Mouse (Mus musculus) olfactory bulb, adult 2 months (tissue): ENCODE measurements at regions not wholly inside any gene's neighbourhood (a gene's known extent, or its start where the extent isn't known, plus 50 kb on each side); places are given as distances from the start of the nearest gene placed in this dataset.

Experiments
- H3K27ac ChIP-seq: fragments of 200-500 bp; 2 replicates; pipeline ENCODE4 v1.5.1; 2012; ENCODE audit warnings: low read depth, low read length; ENCODE audit not compliant: insufficient read depth
- H3K4me1 ChIP-seq: fragments of 200-500 bp; 2 replicates; pipeline ENCODE4 v1.6.1; 2012; ENCODE audit warnings: low read length; ENCODE audit not compliant: control insufficient read depth, insufficient read depth
- H3K4me3 ChIP-seq: fragments of 200-500 bp; 2 replicates; pipeline ENCODE4 v1.5.1; 2012; ENCODE audit warnings: mild to moderate bottlenecking, low read depth, low read length, moderate library complexity; ENCODE audit not compliant: insufficient read depth
- CTCF ChIP-seq: fragments of 200-500 bp; IDR thresholded peaks from 2 replicates; pipeline ENCODE4 v1.5.1; 2012; ENCODE audit warnings: low read depth, mild to moderate bottlenecking, low read length, moderate library complexity; ENCODE audit not compliant: insufficient read depth
- POLR2A ChIP-seq: fragments of 200-500 bp; IDR thresholded peaks from 2 replicates; pipeline ENCODE4 v1.6.1; 2012; ENCODE audit warnings: mild to moderate bottlenecking, low read depth, low read length, moderate library complexity; ENCODE audit not compliant: insufficient read depth
- WGBS: fragments of 180-500 bp; shearing (Covaris S2); methylation state at CpG from one replicate; pipeline ENCODE4 v1.1.7; 2018; 5-methylcytosine and 5-hydroxymethylcytosine counted together

GRCm38 (mm10) chr8:8562268-8562667, 98.8 kb downstream of the Efnb2 start:
- 67% methylated on average over 7 of the region's 7 CpGs for WGBS
- Histone ChIP-seq H3K27ac (no peak overlapping the region), H3K4me1 (no peaks in the 10 kb centered on the region), H3K4me3 (no peak overlapping the region)
- TF ChIP-seq POLR2A, result no peak
- no peak for TF ChIP-seq CTCF

GRCm38 (mm10) chr8:8558050-8558449, 103.0 kb downstream of the Efnb2 start:
- H3K4me1 ChIP-seq, result no peaks in the 10 kb centered on the region
- TF ChIP-seq CTCF, result no peak
- no peak for TF ChIP-seq POLR2A
- WGBS, result 92% methylated on average over 7 of the region's 7 CpGs
- no peak overlapping the region for H3K27ac ChIP-seq
- no peak overlapping the region for H3K4me3 ChIP-seq

- no peak for TF ChIP-seq CTCF
- TF ChIP-seq POLR2A, result no peak
- WGBS, result 91% methylated on average over 10 of the region's 10 CpGs
Measured at GRCm38 (mm10) chr8:8556152-8556551, 104.9 kb downstream of the Efnb2 start.

GRCm38 (mm10) chr8:8554691-8555090, 106.4 kb downstream of the Efnb2 start:
- no peak overlapping the region for H3K4me3 ChIP-seq
- WGBS, result 95% methylated on average over 5 of the region's 5 CpGs
- H3K4me1 ChIP-seq, result no peaks in the 10 kb centered on the region
- H3K27ac ChIP-seq, result no peak overlapping the region
- TF ChIP-seq POLR2A, result no peak
- no peak for TF ChIP-seq CTCF

More at GRCm38 (mm10) chr8:8556152-8556551, 104.9 kb downstream of the Efnb2 start:
- no peaks in the 10 kb centered on the region for H3K4me1 ChIP-seq
- H3K27ac ChIP-seq, result no peak overlapping the region
- H3K4me3 ChIP-seq, result no peak overlapping the region

GRCm38 (mm10) chr8:8552779-8553178, 108.3 kb downstream of the Efnb2 start:
- TF ChIP-seq CTCF (no peak), POLR2A (no peak)
- H3K27ac ChIP-seq, result no peak overlapping the region
- 83% methylated on average over 1 of the region's 1 CpGs for WGBS
- H3K4me3 ChIP-seq, result no peak overlapping the region
- no peaks in the 10 kb centered on the region for H3K4me1 ChIP-seq

- Histone ChIP-seq H3K27ac (no peak overlapping the region), H3K4me3 (no peak overlapping the region), H3K4me1 (no peaks in the 10 kb centered on the region)
- TF ChIP-seq CTCF (no peak), POLR2A (no peak)
- WGBS, result 89% methylated on average over 5 of the region's 5 CpGs
Measured at GRCm38 (mm10) chr8:8536626-8537025, 124.4 kb downstream of the Efnb2 start.

GRCm38 (mm10) chr8:8534787-8535186, 126.3 kb downstream of the Efnb2 start:
- Histone ChIP-seq H3K27ac (no peak overlapping the region), H3K4me1 (no peaks in the 10 kb centered on the region), H3K4me3 (no peak overlapping the region)
- TF ChIP-seq POLR2A, result no peak
- no peak for TF ChIP-seq CTCF
- 38% methylated on average over 6 of the region's 6 CpGs for WGBS

GRCm38 (mm10) chr8:8532907-8533306, 128.1 kb downstream of the Efnb2 start:
- H3K27ac ChIP-seq, result no peak overlapping the region
- TF ChIP-seq CTCF (no peak), POLR2A (no peak)
- H3K4me3 ChIP-seq, result no peak overlapping the region
- WGBS, result 91% methylated on average over 5 of the region's 5 CpGs
- H3K4me1 ChIP-seq, result no peaks in the 10 kb centered on the region

GRCm38 (mm10) chr8:8530540-8530939, 130.5 kb downstream of the Efnb2 start:
- no peak overlapping the region for H3K4me3 ChIP-seq
- 82% methylated on average over 5 of the region's 5 CpGs for WGBS
- no peak for TF ChIP-seq CTCF
- TF ChIP-seq POLR2A, result no peak

GRCm38 (mm10) chr8:8521532-8521931, 139.5 kb downstream of the Efnb2 start:
- WGBS, result 96% methylated on average over 1 of the region's 1 CpGs
- no peak overlapping the region for H3K4me3 ChIP-seq
- H3K4me1 ChIP-seq, result no peaks in the 10 kb centered on the region
- TF ChIP-seq POLR2A, result no peak
- TF ChIP-seq CTCF, result no peak
- H3K27ac ChIP-seq, result no peak overlapping the region

More at GRCm38 (mm10) chr8:8530540-8530939, 130.5 kb downstream of the Efnb2 start:
- Histone ChIP-seq H3K27ac (no peak overlapping the region), H3K4me1 (no peaks in the 10 kb centered on the region)
